Mouse (Mus musculus): ENCODE measurements around the gene Wdcp.

- TF ChIP-seq CTCF (IDR thresholded peaks at IDR 0.05; ENCODE audit: low read depth, low read length), result no peak
- TF ChIP-seq GATA1 (IDR thresholded peaks at IDR 0.05; ENCODE audit: borderline replicate concordance, low read length), result no peak
- TF ChIP-seq TAL1 (conservative IDR thresholded peaks at IDR 0.05; ENCODE audit: low read depth, low read length), result no peak
- no peak for TF ChIP-seq POLR2AphosphoS5 (IDR thresholded peaks at IDR 0.05; ENCODE audit: insufficient replicate concordance, low read depth, low read length)
- TF ChIP-seq GATA2 (IDR thresholded peaks at IDR 0.05; ENCODE audit: borderline replicate concordance, low read depth, low read length), result no peak
Measured at GRCm38 (mm10) chr12:4905946-4906345, 62.8 kb downstream of the Wdcp start.

Data from G1E (cell line).